Mouse (Mus musculus): ENCODE results near the gene Bora. TPM values are rescaled to one million over a fixed set of nuclear protein-coding genes. Genes with fewer than 3 reads are reported as not detected.

Gene Bora
- total and polyA plus RNA-seq, 3 experiments, result 0.47 to 0.82 (median 0.73) TPM

GRCm38 (mm10) chr14:99106671-99107070, 60.6 kb downstream of the Bora start:
- TF ChIP-seq EP300 (IDR thresholded peaks at IDR 0.05; ENCODE audit: insufficient read depth, low read depth, low read length) (no peak), CTCF (IDR thresholded peaks at IDR 0.05) (no peak), POLR2A (IDR thresholded peaks at IDR 0.05; ENCODE audit: insufficient read depth, low read depth, low read length) (no peak)
- no peak overlapping the region for H3K4me3 ChIP-seq
- WGBS, result 76% methylated on average over 2 of the region's 2 CpGs
- H3K9ac ChIP-seq (ENCODE audit: low read depth, low read length), result no peak overlapping the region
- intact Hi-C loops (cut with DNase I), result no loop called here
- H3K27ac ChIP-seq, result no peak overlapping the region
- no peaks in the 10 kb centered on the region for H3K27me3 ChIP-seq (ENCODE audit: control insufficient read depth, insufficient read depth, low read length)
- no peak for DNase-seq
- H3K79me2 ChIP-seq (replicated peaks; ENCODE audit: control insufficient read depth, insufficient read depth, low read length), result no peaks in the 10 kb centered on the region
- no peaks in the 10 kb centered on the region for H3K4me1 ChIP-seq (ENCODE audit: control insufficient read depth, insufficient read depth, low read length)
- peaks cover 4% of the 10 kb centered on the region for H3K36me3 ChIP-seq (ENCODE audit: control insufficient read depth, insufficient read depth, low read length)

GRCm38 (mm10) chr14:99107631-99108187, 61.7 kb downstream of the Bora start:
- 91% methylated on average over 2 of the region's 2 CpGs for WGBS
- no peak overlapping the region for H3K4me3 ChIP-seq
- H3K4me1 ChIP-seq (ENCODE audit: control insufficient read depth, insufficient read depth, low read length), result no peaks in the 10 kb centered on the region
- TF ChIP-seq EP300 (IDR thresholded peaks at IDR 0.05; ENCODE audit: insufficient read depth, low read depth, low read length) (no peak), CTCF (IDR thresholded peaks at IDR 0.05) (no peak), POLR2A (IDR thresholded peaks at IDR 0.05; ENCODE audit: insufficient read depth, low read depth, low read length) (no peak)
- H3K9ac ChIP-seq (ENCODE audit: low read depth, low read length), result no peak overlapping the region
- DNase-seq, result no peak
- H3K27me3 ChIP-seq (ENCODE audit: control insufficient read depth, insufficient read depth, low read length), result no peaks in the 10 kb centered on the region
- no peak overlapping the region for H3K27ac ChIP-seq
- intact Hi-C loops (cut with DNase I), result no loop called here
- peaks cover 4% of the 10 kb centered on the region for H3K36me3 ChIP-seq (ENCODE audit: control insufficient read depth, insufficient read depth, low read length)
- no peaks in the 10 kb centered on the region for H3K79me2 ChIP-seq (replicated peaks; ENCODE audit: control insufficient read depth, insufficient read depth, low read length)

GRCm38 (mm10) chr14:99108762-99109161, 62.7 kb downstream of the Bora start:
- Histone ChIP-seq H3K36me3 (ENCODE audit: control insufficient read depth, insufficient read depth, low read length) (peaks cover 2% of the 10 kb centered on the region), H3K4me3 (no peak overlapping the region), H3K9ac (ENCODE audit: low read depth, low read length) (no peak overlapping the region), H3K27ac (no peak overlapping the region), H3K27me3 (ENCODE audit: control insufficient read depth, insufficient read depth, low read length) (no peaks in the 10 kb centered on the region), H3K79me2 (replicated peaks; ENCODE audit: control insufficient read depth, insufficient read depth, low read length) (no peaks in the 10 kb centered on the region), H3K4me1 (ENCODE audit: control insufficient read depth, insufficient read depth, low read length) (no peaks in the 10 kb centered on the region)
- no peak for TF ChIP-seq POLR2A (IDR thresholded peaks at IDR 0.05; ENCODE audit: insufficient read depth, low read depth, low read length)
- no peak for TF ChIP-seq EP300 (IDR thresholded peaks at IDR 0.05; ENCODE audit: insufficient read depth, low read depth, low read length)
- no peak for TF ChIP-seq CTCF (IDR thresholded peaks at IDR 0.05)
- DNase-seq, result no peak
- intact Hi-C loops (cut with DNase I), result no loop called here
- 62% methylated on average over 6 of the region's 6 CpGs for WGBS

- intact Hi-C loops (cut with DNase I), result no loop called here
- Histone ChIP-seq H3K36me3 (ENCODE audit: control insufficient read depth, insufficient read depth, low read length) (no peaks in the 10 kb centered on the region; the same call in 1 of the 2 replicates), H3K4me1 (ENCODE audit: control insufficient read depth, insufficient read depth, low read length) (no peaks in the 10 kb centered on the region), H3K4me3 (no peak overlapping the region), H3K79me2 (replicated peaks; ENCODE audit: control insufficient read depth, insufficient read depth, low read length) (no peaks in the 10 kb centered on the region), H3K27me3 (ENCODE audit: control insufficient read depth, insufficient read depth, low read length) (no peaks in the 10 kb centered on the region), H3K27ac (no peak overlapping the region), H3K9ac (ENCODE audit: low read depth, low read length) (no peak overlapping the region)
- 77% methylated on average over 4 of the region's 4 CpGs for WGBS
- TF ChIP-seq CTCF (IDR thresholded peaks at IDR 0.05) (peak; percentile 35), POLR2A (IDR thresholded peaks at IDR 0.05; ENCODE audit: insufficient read depth, low read depth, low read length) (no peak), EP300 (IDR thresholded peaks at IDR 0.05; ENCODE audit: insufficient read depth, low read depth, low read length) (no peak)
- DNase-seq, result no peak
Measured at GRCm38 (mm10) chr14:99117576-99117975, 71.6 kb downstream of the Bora start.

GRCm38 (mm10) chr14:99121584-99122339, 75.7 kb downstream of the Bora start:
- no peak overlapping the region for H3K9ac ChIP-seq (ENCODE audit: low read depth, low read length)
- no peak for DNase-seq
- H3K36me3 ChIP-seq (ENCODE audit: control insufficient read depth, insufficient read depth, low read length), result no peaks in the 10 kb centered on the region
- H3K27ac ChIP-seq, result no peak overlapping the region
- WGBS, result 89% methylated on average over 11 of the region's 11 CpGs
- intact Hi-C loops (cut with DNase I), result no loop called here
- no peak overlapping the region for H3K4me3 ChIP-seq
- TF ChIP-seq CTCF (IDR thresholded peaks at IDR 0.05) (no peak), EP300 (IDR thresholded peaks at IDR 0.05; ENCODE audit: insufficient read depth, low read depth, low read length) (no peak), POLR2A (IDR thresholded peaks at IDR 0.05; ENCODE audit: insufficient read depth, low read depth, low read length) (no peak)
- no peaks in the 10 kb centered on the region for H3K27me3 ChIP-seq (ENCODE audit: control insufficient read depth, insufficient read depth, low read length)
- no peaks in the 10 kb centered on the region for H3K79me2 ChIP-seq (replicated peaks; ENCODE audit: control insufficient read depth, insufficient read depth, low read length)
- no peaks in the 10 kb centered on the region for H3K4me1 ChIP-seq (ENCODE audit: control insufficient read depth, insufficient read depth, low read length)

GRCm38 (mm10) chr14:99124076-99124475, 78.1 kb downstream of the Bora start:
- intact Hi-C loops (cut with DNase I), result no loop called here
- no peaks in the 10 kb centered on the region for H3K79me2 ChIP-seq (replicated peaks; ENCODE audit: control insufficient read depth, insufficient read depth, low read length)
- no peak for TF ChIP-seq POLR2A (IDR thresholded peaks at IDR 0.05; ENCODE audit: insufficient read depth, low read depth, low read length)
- TF ChIP-seq CTCF (IDR thresholded peaks at IDR 0.05), result no peak
- no peak for TF ChIP-seq EP300 (IDR thresholded peaks at IDR 0.05; ENCODE audit: insufficient read depth, low read depth, low read length)
- 92% methylated on average over 4 of the region's 4 CpGs for WGBS
- H3K4me1 ChIP-seq (ENCODE audit: control insufficient read depth, insufficient read depth, low read length), result no peaks in the 10 kb centered on the region
- H3K36me3 ChIP-seq (ENCODE audit: control insufficient read depth, insufficient read depth, low read length), result no peaks in the 10 kb centered on the region
- H3K27me3 ChIP-seq (ENCODE audit: control insufficient read depth, insufficient read depth, low read length), result no peaks in the 10 kb centered on the region
- no peak for DNase-seq
- H3K27ac ChIP-seq, result no peak overlapping the region
- no peak overlapping the region for H3K9ac ChIP-seq (ENCODE audit: low read depth, low read length)
- H3K4me3 ChIP-seq, result no peak overlapping the region

Other genes starting within 250 kb of the Bora start
- gene Rpl36a-ps1, start 51.9 kb upstream of the Bora start, total RNA-seq (2021), result 1 to 10 TPM; 1.5 to 3.1 TPM
- gene Rpl36a-ps1, start 51.9 kb upstream of the Bora start, polyA plus RNA-seq (2012; rRNA removed), result not detected in 2 replicates
- 10 to 100 TPM; 38.2 to 42.3 TPM for gene Mzt1, start 88 bp upstream of the Bora start, total RNA-seq (2021)
- gene Mzt1, start 88 bp upstream of the Bora start, polyA plus RNA-seq (2012; rRNA removed), result 18.8 and 42.9 TPM in 2 replicates
- 1 to 10 TPM; 6.5 to 7.2 TPM for gene Pibf1, start 53.2 kb downstream of the Bora start, total RNA-seq (2021)
- gene Pibf1, start 53.2 kb downstream of the Bora start, polyA plus RNA-seq (2012; rRNA removed), result 1.8 and 4.0 TPM in 2 replicates
- 10 to 100 TPM in 1 of 2 experiments, 1 to 10 TPM in 1; 9.8 to 10.5 TPM for gene Dis3, start 53.5 kb downstream of the Bora start, total RNA-seq (2021)
- gene Dis3, start 53.5 kb downstream of the Bora start, polyA plus RNA-seq (2012; rRNA removed), result 3.0 and 5.5 TPM in 2 replicates